In the genomic region with DNA sequence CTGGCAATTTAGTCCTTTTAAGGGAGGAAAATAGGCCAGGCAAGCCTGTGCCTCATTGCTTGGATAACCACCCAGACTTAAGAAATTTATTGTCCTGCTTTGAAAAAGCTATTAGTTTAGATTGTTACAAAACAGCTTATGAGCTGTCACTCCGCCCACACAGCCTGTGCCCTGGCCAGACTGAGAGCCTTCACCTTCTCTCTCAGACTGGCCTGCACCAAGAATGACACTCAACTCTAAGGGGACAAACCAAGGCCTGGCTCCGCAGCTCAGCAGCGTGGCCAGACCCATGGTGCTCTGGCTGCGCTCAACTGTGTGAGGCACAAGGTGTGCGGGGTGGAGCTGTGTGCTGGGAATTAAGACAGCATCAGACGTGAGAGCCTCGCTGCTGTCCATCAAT, we compare ENCODE assay signal across 10 mouse cellular contexts.
DNase-seq lines count a peak whose midpoint lies in the region; ATAC-seq and TF ChIP-seq lines count a peak whose summit lies in the region.
"Had no signal": no experiment of that assay in that cellular context is flagged by ENCODE, and none has a peak within 500 bp of the region (broad histone marks: within the 10 kb centered on the region; RNA-seq: fewer than 3 reads in every experiment).

No protein-coding gene starts in this region.

- intact Hi-C loops in gastrocnemius, adult 2 months (cut with DNase I): no loop called here

- peaks cover 10% of the 10 kb centered on the region for H3K4me1 ChIP-seq in lung, embryonic 15.5 days
- peaks cover 22% of the 10 kb centered on the region for H3K4me1 ChIP-seq in heart, embryonic 12.5 days (replicated peaks)
- 0 out of 2 replicates have a peak, but pooled peaks cover 1% of the 10 kb centered on the region for H3K4me1 ChIP-seq in stomach, embryonic 16.5 days (ENCODE audit: control insufficient read depth, insufficient read depth, low read length)

- H3K4me2 ChIP-seq in lung, embryonic 15.5 days: no peak overlapping the region
- no peak overlapping the region for H3K4me2 ChIP-seq in heart, embryonic 12.5 days
- no peak overlapping the region for H3K4me2 ChIP-seq in stomach, embryonic 16.5 days (ENCODE audit: low read depth, low read length)

- no peak for TF ChIP-seq CTCF in gastrocnemius, adult 2 months (IDR thresholded peaks at IDR 0.05)

- H3K36me3 ChIP-seq in lung, embryonic 15.5 days: peaks cover 54% of the 10 kb centered on the region
- peaks cover 69% of the 10 kb centered on the region for H3K36me3 ChIP-seq in heart, embryonic 12.5 days
- H3K36me3 ChIP-seq in stomach, embryonic 16.5 days (ENCODE audit: control insufficient read depth, insufficient read depth, low read length): peaks cover 4% of the 10 kb centered on the region

- no peaks in the 10 kb centered on the region for H3K27me3 ChIP-seq in lung, embryonic 15.5 days
- H3K27me3 ChIP-seq in heart, embryonic 12.5 days (replicated peaks): no peaks in the 10 kb centered on the region
- no peaks in the 10 kb centered on the region for H3K27me3 ChIP-seq in stomach, embryonic 16.5 days (ENCODE audit: control insufficient read depth, insufficient read depth, low read length)

- H3K27ac ChIP-seq in gastrocnemius, adult 2 months: peak overlapping the region; percentile 64
- peak overlapping the region; percentile 44; the same call in 1 of the 2 replicates for H3K27ac ChIP-seq in lung, embryonic 15.5 days
- H3K27ac ChIP-seq in heart, embryonic 12.5 days (ENCODE audit: poor library complexity, severe bottlenecking): peak overlapping the region; percentile 18; the same call in 1 of the 2 replicates
- H3K27ac ChIP-seq in stomach, embryonic 16.5 days (ENCODE audit: low read length): 0 out of 2 replicates have a peak overlapping the region, but pooled peaks have one; percentile 24
- H3K27ac ChIP-seq: macrophage had no signal

- WGBS in lung, embryonic 15.5 days: 65% methylated on average over 7 of the region's 7 CpGs
- WGBS in heart, embryonic 12.5 days: 65% methylated on average over 7 of the region's 7 CpGs
- 72% methylated on average over 7 of the region's 7 CpGs for WGBS in stomach, embryonic 16.5 days

- DNase-seq in gastrocnemius, adult 2 months: peak; percentile 61
- DNase-seq in gastrocnemius, postnatal 10 days: no peak
- DNase-seq in lung, postnatal 25 days (ENCODE audit: low spot score): no peak
- DNase-seq in testis, postnatal 14 days (ENCODE audit: low spot score): no peak
- no peak for DNase-seq in right cerebral cortex, postnatal 10 days (ENCODE audit: low spot score in 2 of 2)
- DNase-seq: thymus, adult 2 months had no signal

- no peaks in the 10 kb centered on the region for H3K9me3 ChIP-seq in lung, embryonic 15.5 days
- H3K9me3 ChIP-seq in heart, embryonic 12.5 days (replicated peaks): no peaks in the 10 kb centered on the region
- H3K9me3 ChIP-seq in stomach, embryonic 16.5 days (replicated peaks; ENCODE audit: control insufficient read depth, low read length): no peaks in the 10 kb centered on the region

- H3K4me3 ChIP-seq in gastrocnemius, adult 2 months: no peak overlapping the region
- no peak overlapping the region for H3K4me3 ChIP-seq in lung, embryonic 15.5 days
- H3K4me3 ChIP-seq in heart, embryonic 12.5 days: no peak overlapping the region
- no peak overlapping the region for H3K4me3 ChIP-seq in stomach, embryonic 16.5 days (replicated peaks; ENCODE audit: low read length)

- peak; percentile 62; the same call in 1 of the 2 replicates for ATAC-seq in lung, embryonic 15.5 days (ENCODE audit: borderline replicate concordance, extremely low read depth, low FRiP score, low TSS enrichment)
- peak; percentile 43; the same call in 1 of the 2 replicates for ATAC-seq in heart, embryonic 12.5 days (ENCODE audit: insufficient number of reproducible peaks, low FRiP score)
- ATAC-seq in stomach, embryonic 16.5 days (ENCODE audit: insufficient read depth, low FRiP score): no peak

- no peak overlapping the region for H3K9ac ChIP-seq in lung, embryonic 15.5 days
- no peak overlapping the region for H3K9ac ChIP-seq in heart, embryonic 12.5 days
- no peak overlapping the region for H3K9ac ChIP-seq in stomach, embryonic 16.5 days (ENCODE audit: low read length)
